Mouse (Mus musculus): ENCODE results near the gene Usp46.

DNA sequence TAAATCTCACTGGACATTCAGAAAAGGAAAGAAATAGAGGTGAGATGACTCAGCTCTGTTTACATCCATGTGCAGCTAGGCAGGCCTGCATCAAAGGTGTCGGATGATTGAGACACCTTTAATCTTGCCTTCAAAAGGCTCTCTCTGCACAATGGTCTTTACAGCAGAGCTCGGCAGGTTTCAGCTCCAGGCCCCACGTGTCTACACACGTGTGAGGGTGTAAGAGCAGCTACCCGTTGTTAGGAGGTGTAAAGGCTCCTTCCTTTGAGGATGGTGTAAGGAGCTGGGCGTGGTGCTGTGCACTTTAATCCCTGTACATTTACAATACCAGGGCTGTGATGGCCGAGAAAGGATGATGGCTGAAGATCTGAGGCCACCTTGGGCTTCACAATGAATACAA lies 37.2 kb upstream of the Usp46 start:
- TF ChIP-seq CTCF (IDR thresholded peaks at IDR 0.05; ENCODE audit: extremely low read depth, insufficient read depth, insufficient read length, insufficient replicate concordance) (no peak), POLR2A (IDR thresholded peaks at IDR 0.05; ENCODE audit: low read depth, low read length) (no peak)
